Mouse (Mus musculus): ENCODE results near the gene Bmp6.

Bmp6 gene

DNA sequence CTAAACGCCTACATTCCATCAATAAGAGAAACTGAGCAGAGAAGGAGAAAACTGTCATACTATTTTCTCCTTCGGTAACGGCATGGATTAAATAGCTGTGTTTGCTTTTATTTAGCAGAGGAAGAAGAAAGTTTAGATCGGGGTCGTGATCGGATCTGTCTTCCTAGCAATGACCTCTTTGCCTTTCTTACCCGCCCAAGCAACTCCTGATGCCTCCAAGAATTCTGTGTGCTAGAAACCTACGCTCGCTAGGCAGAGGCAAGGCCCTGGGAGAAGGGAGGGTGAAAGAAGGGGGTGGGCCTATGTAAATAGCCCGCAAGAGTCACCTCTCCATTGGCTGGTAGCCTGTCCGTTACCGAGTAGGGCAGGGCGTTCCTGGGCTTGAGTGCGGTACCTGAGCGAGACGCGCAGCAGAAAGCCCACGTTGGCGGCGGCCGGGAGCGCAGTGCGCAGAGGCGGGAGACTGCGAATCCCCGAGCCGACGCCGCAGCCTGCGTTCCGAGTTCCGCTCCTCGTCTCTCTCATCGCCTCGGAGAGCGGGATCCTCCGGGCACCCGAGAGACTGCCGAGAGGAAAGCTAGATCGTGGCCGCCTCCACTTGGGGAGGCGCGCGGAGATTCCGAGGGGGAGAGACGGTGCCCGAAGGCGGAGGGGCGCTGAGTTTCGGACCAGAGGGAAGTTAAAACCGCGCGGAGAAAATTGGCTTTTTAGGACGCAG lies at the start of gene Bmp6:
Gene Bmp6 (plus strand): TSS at position 395 of the 718 bp plus-strand sequence.
- DNase-seq (ENCODE audit: low read depth) = no peak

DNA sequence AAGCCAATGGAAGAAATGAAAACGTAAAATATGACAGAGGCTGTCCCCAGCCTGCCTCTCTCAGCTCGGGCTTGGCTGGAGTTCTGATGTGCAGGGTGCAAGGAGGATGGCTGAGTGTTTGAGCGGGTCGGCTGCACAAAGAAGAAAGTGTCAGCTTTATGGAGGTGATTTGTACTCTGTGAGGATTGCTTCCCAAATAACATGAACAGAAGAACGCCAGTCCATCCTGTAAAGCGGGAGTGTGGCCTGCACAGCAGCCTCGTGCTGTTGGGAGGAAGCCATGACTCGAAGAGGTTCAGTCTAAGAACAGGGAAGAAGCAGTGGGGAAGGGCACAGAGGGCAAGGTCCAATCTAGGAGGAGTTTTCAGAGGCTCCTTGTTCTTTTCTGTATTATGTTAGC lies 48.7 kb upstream of the Bmp6 start:
- DNase-seq (ENCODE audit: low read depth) = no peak

DNA sequence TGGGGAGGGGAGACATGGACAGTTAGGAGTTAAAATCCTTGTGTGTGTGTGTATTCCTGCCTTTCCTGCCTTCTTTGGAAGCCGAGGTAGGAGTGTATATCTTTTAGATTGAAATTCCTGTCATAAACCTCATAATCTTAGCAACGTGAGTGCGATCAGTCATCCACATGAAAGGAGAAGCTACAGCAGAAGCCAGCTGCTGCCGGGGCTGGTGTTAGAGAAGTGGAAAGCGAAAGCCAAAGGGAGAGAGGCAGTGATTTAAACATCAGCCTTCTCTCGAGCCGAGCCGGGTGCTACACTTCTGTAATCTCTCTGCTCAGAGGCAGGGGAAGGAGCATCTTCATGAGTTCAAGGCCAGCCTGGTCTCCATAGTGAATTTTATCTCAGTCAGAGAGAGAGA lies 48.3 kb upstream of the Bmp6 start:
- DNase-seq (ENCODE audit: low read depth) = no peak

DNA sequence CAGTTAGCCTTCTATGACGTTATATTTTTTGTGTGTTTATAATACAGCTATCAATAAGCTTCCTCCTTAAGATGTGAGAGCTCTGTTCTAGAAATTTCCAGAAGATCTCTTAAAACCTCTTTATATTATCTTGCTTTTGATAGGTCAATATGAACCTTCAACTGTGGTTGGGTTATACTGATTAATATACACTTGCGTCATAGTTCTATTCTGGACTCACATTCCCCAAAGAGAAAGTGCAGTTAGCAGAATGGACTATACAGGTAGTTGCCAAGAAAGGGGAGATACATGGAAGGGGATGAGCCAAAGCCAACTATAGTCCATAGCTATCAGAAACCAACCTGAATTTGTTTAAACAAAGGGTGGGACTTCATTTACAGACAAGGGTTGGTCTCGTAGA lies 33.8 kb upstream of the Bmp6 start:
- DNase-seq (ENCODE audit: low read depth) = no peak

DNA sequence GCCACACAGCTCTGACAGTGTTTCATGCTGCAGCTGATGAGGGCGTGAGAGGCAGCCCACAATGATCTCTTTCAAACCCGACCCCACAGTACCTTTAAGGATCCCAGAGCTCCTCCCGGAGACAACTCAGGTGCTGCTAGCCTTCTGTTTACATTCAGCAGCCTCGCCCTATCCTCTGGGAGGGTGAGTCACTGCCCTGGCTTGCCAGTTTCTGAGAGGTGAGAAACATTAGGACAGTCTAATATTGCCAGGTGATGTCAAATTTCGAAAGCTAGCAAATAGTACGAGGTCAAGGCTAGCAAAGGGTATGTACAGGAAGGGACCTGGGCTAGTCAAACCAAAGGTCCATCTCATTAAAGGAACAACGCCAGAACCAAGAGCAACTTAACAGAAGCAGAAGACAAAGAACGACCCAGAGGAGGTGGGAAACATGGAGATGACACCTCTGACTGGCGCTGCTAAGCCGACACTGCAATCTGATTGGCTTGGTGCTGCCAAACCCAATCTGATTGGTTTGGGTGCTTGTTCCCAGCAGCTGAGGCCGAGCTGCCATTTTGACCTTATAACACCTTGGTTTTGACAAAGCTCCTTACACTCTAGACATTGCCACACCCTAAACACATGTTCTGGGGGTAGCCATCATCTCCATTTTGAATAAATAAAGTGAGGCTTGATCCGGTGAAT lies 32.4 kb upstream of the Bmp6 start:
- DNase-seq (ENCODE audit: low read depth) = no peak

DNA sequence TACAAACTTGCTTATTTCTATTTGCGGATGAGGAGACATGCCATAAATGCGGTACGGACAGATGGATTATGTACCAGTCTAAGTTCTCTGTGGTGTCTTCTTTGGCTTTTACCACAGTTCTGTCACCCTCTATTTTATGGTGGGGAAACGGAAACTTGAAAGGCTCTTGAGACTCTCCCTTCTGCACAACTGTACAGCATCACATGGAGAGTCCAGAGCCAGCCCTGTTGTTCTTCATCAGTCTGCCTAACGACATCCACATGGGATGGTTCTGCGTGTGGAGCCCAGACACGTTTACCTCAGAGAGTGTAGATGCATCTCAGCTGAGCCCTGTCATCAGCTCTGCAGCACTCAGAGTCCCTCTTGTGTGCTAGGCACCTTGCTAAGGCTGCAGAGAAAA lies 30.3 kb upstream of the Bmp6 start:
- DNase-seq (ENCODE audit: low read depth) = no peak

DNA sequence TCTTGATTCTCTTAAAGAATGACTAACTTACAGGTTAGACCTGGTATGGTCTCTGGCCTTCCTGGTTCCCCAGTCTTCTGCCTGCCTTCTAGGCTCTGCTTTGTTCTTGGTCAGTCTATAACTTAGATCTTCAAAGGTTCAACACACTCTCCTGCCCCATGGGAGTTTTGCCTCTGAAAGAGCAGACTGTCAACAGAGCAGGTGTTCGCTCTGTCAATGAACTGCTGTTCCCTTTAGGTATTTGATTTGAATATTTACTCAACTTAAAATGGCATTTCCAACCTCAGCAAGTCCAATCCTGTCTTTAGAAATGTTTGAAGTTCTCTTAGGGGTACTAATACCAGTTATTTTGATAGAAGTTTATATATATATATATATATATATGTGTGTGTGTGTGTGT lies 26.5 kb upstream of the Bmp6 start:
- no peak for DNase-seq (ENCODE audit: low read depth)

DNA sequence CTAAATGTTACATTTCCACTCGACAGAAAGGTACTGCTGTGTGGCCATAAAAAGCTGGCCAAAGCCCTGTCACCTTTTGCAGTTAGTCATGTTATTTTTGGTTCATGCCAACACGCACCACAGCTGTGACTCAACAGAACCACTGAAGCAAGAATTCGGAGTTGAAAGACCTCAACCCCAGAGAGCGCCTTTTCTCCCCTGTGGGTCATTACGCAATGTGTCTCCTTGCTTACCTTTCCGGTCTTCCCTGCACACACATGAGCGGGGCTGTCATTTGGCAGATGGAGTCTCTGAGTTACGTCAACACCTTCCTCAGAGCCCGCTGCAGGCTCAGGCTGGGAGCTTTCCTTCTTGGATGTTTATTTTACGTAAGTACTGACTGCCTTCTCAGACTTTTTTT lies 24.6 kb upstream of the Bmp6 start:
- peak; percentile 74 for DNase-seq (ENCODE audit: low read depth)

DNA sequence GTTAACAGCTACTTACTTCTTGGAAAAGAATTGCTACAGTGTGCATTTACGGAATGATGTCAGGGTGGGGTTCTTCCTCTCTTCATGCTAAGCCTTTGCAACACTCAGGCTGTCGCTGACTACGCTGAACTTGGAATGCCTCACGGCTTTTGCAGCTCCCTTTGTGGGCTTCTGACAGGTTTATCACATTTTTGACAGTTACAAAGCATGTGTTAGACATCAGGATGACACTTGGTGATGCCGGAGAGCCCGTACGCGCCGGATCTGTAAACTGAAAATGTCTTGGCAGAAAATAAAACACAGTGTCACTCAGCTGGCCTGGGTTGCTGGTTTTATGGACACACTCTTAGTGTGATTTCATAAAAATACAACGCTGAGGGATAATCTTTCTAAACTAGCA lies 20.5 kb upstream of the Bmp6 start:
- DNase-seq (ENCODE audit: low read depth) = no peak

DNA sequence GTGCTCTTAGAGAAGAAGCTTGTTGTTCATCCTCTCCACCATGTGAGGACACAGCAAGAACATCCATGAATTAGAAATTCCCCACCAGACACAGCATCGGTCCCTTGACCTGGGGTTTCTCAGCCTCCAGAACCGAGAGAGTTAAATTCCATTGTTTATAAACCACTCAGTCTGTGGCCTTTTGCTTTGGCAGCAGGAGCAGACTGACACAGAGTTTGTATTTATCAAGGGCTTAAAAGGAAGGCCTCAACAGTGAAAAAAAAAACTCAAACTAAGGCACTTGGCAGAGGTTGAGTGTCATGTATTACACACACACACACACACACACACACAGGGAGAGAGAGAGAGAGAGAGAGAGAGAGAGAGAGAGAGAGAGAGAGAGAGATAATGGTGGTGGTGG lies 17.5 kb upstream of the Bmp6 start:
- no peak for DNase-seq (ENCODE audit: low read depth)

DNA sequence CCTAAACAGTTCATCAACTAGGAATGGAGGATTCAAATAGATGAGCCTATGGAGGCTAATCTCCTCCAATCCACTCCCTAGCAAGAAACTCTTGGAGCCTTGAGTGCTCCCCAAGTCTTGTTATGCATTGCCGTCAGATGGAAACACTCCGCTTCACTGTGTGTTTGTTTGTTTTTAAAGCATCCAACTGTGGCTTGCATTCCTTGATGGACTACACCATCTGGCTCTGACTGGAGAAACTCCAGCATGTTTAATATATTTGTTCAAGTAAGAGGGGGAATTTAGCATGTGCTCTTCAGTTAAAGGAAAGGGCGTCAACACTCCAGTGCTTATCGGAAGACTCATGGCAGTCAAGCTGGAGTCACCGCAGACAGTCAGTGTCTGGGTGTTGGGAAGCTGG lies 11.4 kb upstream of the Bmp6 start:
- no peak for DNase-seq (ENCODE audit: low read depth)

DNA sequence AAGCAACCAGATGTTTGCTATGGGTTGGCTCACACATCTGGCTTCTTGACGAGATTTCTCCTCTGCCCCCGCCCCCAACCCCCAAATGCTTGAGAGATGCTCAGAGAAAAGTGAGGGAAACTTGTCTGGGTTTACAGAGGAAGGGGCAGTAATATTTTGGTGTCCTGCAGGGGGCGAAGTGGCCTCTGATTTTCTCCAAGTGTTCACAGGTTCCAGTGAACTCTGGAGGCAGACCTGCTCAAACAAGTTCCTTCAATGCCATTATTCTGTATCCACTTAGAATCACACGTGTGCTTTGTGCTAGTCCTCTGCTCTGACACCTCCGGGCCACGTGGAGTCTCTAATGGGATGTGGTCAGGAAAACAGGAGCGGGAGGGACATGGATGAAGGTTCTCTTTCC lies 2.3 kb upstream of the Bmp6 start:
- peak; percentile 74 for DNase-seq (ENCODE audit: low read depth)

DNA sequence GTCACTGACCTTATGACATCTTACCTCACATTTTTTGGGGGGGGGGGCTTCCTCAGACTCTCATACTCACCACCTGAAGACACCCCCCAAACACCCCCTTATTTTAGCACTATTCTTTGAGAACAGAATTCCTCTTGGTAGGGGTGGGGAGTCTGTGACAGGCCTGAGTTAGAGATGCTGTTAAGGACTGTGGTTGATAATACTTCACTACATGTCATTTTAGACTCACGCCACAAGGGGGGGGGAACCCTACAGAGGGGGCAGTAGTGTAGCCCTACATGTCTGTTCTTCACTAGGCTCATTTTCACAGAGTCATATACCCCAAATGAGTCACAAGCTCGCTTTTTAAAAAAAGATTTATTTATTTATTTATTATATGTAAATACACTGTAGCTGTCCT lies 1.7 kb upstream of the Bmp6 start:
- peak; percentile 29 for DNase-seq (ENCODE audit: low read depth)

DNA sequence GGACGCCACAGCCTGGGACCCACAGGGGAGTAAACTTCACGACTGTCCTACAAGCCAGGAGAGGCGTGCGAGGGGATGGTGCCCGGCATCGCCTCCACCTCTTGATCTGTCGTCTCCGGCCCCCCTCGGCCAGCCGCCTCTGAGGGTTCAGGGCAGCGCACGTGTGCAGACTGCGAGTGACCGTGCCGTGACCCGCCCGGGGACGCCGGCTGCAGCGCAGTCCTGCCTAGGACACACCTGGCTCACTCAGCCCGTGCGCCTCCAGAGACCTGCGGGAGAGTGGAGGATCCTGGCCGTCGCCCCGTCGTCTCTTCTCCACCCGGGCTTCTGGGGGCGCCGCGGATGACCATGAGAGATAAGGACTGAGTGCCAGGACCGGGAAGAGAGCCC lies 519 bp downstream of the Bmp6 start:
- no peak for DNase-seq (ENCODE audit: low read depth)

DNA sequence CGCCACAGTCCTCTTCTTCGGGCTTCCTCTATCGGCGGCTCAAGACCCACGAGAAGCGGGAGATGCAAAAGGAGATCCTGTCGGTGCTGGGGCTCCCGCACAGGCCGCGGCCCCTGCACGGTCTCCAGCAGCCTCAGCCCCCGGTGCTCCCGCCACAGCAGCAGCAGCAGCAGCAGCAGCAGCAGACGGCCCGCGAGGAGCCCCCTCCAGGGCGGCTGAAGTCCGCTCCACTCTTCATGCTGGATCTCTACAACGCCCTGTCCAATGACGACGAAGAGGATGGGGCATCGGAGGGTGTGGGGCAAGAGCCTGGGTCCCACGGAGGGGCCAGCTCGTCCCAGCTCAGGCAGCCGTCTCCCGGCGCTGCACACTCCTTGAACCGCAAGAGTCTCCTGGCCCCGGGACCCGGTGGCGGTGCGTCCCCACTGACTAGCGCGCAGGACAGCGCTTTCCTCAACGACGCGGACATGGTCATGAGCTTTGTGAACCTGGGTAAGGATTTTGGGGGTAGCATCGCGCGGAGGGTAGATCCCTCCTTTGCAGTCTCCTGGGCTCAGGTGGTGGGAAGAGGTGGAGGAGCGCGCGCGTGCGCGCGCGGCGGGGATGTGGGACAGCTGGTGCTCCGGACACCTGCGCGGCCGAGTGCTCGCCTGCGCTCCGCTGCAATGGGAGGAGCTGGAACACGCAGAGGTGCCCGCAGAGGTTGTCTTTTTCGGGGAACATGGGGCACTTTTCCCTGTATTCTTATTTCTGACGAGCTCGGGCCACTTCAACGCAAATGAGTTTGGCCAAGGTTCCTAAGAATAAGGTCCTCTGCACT lies 1.4 kb downstream of the Bmp6 start:
- DNase-seq (ENCODE audit: low read depth) = no peak

DNA sequence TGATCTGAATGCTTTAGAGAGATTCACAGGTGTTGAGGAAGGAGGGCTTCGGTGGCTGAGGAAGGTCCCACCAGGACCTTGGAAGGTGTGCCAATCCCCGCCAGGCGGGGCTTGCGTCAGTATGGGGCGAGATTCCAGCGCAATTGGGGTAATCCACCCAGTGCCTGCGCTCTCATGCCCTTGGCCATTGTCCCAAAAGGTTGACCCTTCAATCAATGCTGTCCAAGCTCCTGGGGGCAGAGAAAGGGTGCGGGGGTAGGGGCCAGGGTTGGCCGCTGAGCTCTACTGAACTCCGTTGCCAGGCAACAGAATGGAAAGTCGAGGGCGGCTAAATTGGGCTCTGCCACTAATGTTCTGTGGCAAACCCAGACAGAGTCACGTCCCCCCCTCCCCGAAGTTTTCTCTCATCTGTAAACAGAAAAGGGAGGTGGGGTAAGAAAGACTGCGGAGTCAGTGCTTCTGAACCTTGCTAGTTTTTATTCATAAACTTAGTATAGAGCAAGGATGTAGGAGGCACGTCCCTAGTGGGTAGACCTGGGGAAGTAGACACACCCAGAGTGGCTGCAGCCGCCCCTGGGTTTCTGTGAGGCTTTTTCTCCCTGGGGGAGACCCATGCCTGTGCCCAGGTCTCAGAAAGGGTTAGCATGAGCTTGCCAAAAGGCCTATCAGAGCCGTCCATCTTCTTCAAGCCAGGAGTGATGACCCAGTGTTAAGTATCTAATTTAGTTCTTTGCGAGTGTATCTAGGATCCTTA lies 2.3 kb downstream of the Bmp6 start:
- DNase-seq (ENCODE audit: low read depth) = no peak

DNA sequence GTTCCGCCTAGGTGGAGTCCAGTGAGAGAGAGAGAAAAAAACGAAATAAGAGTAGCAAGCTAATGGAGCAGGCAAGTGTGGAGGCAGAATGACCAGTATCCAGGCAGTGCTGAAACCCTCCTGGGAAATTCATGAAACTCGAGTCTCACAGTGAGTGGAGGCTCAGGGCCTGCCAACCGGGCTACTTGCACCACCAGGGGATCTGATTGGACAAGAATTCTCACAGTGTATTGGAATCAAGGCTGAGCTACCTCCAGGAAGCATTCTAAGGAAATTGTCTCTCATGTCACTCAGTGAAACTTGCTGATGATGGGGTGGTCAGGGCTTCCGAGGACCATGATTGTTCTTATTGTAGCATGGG lies 2.8 kb downstream of the Bmp6 start:
- DNase-seq (ENCODE audit: low read depth) = peak; percentile 32

DNA sequence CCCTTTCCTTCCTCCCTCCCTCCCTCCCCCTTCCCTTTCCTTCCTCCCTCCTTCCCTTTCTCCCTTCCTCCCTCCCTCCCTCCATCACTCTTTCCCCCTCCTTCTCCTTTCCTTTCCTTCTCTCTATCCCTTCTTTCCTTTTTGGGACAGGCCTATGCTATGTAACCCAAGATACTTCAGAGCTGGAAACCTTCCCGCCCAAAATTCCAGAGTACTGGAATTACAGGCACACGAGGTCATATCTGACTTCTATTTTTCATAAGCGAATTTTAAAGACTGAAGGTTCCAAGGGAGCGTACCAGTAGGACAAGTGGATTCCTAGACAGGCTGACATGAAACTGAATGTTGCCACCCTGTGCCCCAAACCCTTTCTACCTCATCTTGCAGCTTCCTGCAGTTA lies 4.1 kb downstream of the Bmp6 start:
- DNase-seq (ENCODE audit: low read depth) = peak; percentile 60

DNA sequence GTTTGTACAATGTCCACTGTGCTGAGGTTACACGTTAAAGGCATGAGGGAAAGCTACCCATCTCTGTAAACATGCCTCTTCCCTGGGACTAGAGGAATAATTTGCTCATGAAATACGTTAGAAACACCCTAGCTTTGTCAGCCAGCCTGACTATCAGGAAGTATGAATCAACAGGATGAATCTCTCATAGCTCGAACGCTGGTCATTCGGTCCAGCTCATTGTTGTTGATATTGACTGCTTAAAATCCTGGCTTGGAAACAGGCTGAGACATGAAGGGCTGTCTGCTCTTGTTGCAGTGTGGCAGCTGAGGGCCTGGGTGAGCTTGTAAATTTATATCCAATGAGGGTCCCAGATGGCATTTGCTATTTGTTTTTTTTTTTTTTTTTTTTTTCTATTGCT lies 4.9 kb downstream of the Bmp6 start:
- peak; percentile 43 for DNase-seq (ENCODE audit: low read depth)

DNA sequence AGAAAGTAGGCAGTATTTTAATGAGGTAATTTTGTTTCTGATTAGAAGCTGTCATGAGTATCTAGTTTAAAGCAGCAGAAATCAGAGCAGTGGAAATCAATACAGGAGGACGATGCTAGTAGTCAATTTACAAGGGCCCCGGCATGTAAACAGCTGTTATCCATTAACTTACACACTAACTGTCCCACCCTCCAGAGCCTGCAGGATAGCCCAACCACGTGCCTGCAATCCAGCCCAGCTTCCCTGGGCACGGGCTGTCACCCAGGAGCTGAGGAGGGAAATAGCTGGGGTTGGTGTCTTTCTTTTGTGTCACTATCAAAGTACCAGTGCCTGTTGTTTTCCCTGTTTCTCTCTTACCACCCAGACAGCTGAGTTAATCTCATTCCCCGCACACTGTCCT lies 7.1 kb downstream of the Bmp6 start:
- no peak for DNase-seq (ENCODE audit: low read depth)

DNA sequence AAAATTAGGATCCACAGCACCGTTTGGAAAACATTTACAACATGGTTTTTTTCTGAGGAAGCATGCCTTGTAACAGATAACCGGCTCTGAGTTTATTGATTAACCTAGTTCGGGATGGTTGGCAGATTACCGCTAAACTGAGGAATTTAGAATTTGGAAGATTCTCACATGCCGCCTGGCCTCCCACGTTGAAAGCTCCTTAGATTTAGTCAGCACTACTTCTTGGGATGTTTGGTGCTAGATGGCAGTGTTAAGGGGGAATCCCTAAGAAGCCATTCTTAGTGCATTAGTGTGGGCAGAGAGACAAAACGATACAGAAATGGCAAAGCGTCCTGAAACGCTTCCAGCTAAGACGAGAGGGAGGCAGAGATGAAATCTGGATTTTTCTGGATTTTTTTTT lies 8.1 kb downstream of the Bmp6 start:
- no peak for DNase-seq (ENCODE audit: low read depth)

DNA sequence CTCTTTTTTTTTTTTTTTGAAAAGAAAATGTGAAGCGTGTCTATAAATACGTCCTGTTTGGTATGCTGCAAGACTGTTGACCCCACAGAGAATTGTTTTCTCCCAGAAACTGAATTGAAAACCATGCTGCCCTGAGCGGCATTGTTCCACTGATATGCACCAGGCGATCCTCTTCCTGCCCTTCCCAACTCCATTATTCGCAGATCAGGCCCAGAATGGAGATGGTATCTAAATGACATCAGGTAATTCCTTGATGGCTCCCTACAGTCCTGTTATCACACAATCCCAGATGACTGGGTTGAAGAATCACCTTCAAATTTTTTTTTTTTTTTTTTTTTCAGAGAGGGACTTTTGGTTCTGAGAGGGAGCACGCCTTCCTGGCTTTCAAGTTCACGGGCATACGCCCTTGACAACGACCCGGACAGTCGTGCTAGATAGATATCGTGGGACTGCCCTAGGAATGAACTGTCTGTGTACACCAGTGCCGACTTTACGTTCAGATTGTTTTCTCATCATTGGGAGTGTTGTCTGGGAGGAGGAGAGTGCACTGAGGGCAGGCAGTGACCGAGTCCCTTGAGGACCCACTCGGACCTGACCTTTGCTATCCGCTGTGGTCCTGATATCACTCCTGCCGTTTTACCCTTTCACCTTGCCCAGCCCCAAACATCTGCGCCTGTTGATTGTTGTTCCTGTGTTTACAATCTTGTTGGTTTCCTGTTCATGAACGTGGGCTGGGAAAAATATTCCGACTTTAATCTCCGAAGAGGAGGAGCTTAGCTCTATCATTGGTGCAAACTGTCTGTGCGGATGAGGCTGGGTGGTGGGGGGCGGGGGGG lies 8.7 kb downstream of the Bmp6 start:
- DNase-seq (ENCODE audit: low read depth) = no peak

Measured in NIH3T3 (cell line).